Mouse (Mus musculus) neural tube, embryonic 10.5 days (tissue): Measurements from ENCODE around the gene Crebrf.

ENCODE experiments used
- DNase-seq: peaks from one replicate; pipeline ENCODE4 v3.0.0-alpha.2; 2017; ENCODE audit warnings: low spot score; ENCODE audit errors: extremely low spot score

Crebrf gene

DNA sequence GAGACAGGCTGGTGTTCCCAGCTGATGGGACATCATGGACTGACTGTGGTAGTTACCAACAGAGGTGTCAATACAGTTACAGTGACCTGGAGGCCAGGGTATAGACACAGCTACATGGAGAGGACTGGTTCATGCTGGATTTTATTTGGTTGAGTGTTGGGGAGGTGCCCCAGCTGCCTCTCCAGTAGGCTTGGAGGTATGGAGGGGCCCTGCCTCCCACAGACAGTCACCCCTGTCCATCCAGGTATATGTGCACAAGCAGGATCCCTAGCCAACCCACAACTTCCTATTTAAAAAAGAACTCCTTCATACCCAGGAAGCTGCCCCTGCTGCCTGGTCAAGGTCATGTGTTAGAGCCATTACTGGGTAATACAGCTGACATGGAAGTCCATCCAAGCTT, 102.3 kb downstream of the Crebrf start:
- no peak for DNase-seq

GRCm38 (mm10) chr17:26826131-26826530, 110.7 kb downstream of the Crebrf start:
- no peak for DNase-seq
